Mouse (Mus musculus): ENCODE data around the gene Tnni2. TPM values are rescaled to one million over a fixed set of nuclear protein-coding genes. Genes with fewer than 3 reads are reported as not detected.
"Not testable (repeated sequence)": the region's sequence is repeated elsewhere in the genome, so short reads cannot be mapped to it uniquely, and the experiment has no call there.

The Tnni2 gene
- polyA plus RNA-seq (2015; fragmentation: Nextera tagmentation; extraction: Ambion mirVana) = 0.59 and 0.75 TPM in 2 replicates

- Histone ChIP-seq H3K27ac (no peak within 1 kb of the TSS), H3K4me3 (replicated peaks) (no peak within 1 kb of the TSS), H3K27me3 (no peaks in the 10 kb centered on the region), H3K4me2 (replicated peaks) (no peak within 1 kb of the TSS), H3K9me3 (no peaks in the 10 kb centered on the region), H3K4me1 (replicated peaks) (peaks cover 4% of the 10 kb centered on the region; the same call in 1 of the 2 replicates), H3K36me3 (no peaks in the 10 kb centered on the region), H3K9ac (replicated peaks) (0 out of 2 replicates have a peak within 1 kb of the TSS, but pooled peaks have one; percentile 11)
- WGBS = 82% methylated on average over 9 of the region's 9 CpGs
- ATAC-seq = no peak
Measured at GRCm38 (mm10) chr7:142441585-142441984, at the start of gene Tnni2. TSS of gene Tnni2 (plus strand) at chr7:142441808.

GRCm38 (mm10) chr7:142393191-142393590, 48.4 kb upstream of the Tnni2 start:
- ATAC-seq = no peak
- Histone ChIP-seq H3K4me3 (replicated peaks) (no peak overlapping the region), H3K4me1 (replicated peaks) (no peaks in the 10 kb centered on the region), H3K36me3 (no peaks in the 10 kb centered on the region), H3K9ac (replicated peaks) (no peak overlapping the region), H3K4me2 (replicated peaks) (no peak overlapping the region), H3K27ac (no peak overlapping the region), H3K9me3 (no peaks in the 10 kb centered on the region), H3K27me3 (0 out of 2 replicates have a peak, but pooled peaks cover 4% of the 10 kb centered on the region)
- WGBS = 19% methylated on average over 4 of the region's 4 CpGs

GRCm38 (mm10) chr7:142394261-142395190, 47.1 kb upstream of the Tnni2 start:
- no peak overlapping the region for H3K4me2 ChIP-seq (replicated peaks)

GRCm38 (mm10) chr7:142395472-142395871, 46.1 kb upstream of the Tnni2 start:
- H3K9me3 ChIP-seq = no peaks in the 10 kb centered on the region
- no peak for ATAC-seq
- peaks cover 4% of the 10 kb centered on the region for H3K4me1 ChIP-seq (replicated peaks)
- no peak overlapping the region for H3K4me3 ChIP-seq (replicated peaks)
- no peak overlapping the region for H3K4me2 ChIP-seq (replicated peaks)
- no peaks in the 10 kb centered on the region for H3K36me3 ChIP-seq
- H3K27ac ChIP-seq = no peak overlapping the region
- no peak overlapping the region for H3K9ac ChIP-seq (replicated peaks)
- 0 out of 2 replicates have a peak, but pooled peaks cover 4% of the 10 kb centered on the region for H3K27me3 ChIP-seq
- 94% methylated on average over 4 of the region's 4 CpGs for WGBS

More at GRCm38 (mm10) chr7:142394261-142395190, 47.1 kb upstream of the Tnni2 start:
- Histone ChIP-seq H3K9ac (replicated peaks) (no peak overlapping the region), H3K9me3 (no peaks in the 10 kb centered on the region), H3K27me3 (0 out of 2 replicates have a peak, but pooled peaks cover 4% of the 10 kb centered on the region), H3K4me3 (replicated peaks) (no peak overlapping the region), H3K27ac (no peak overlapping the region), H3K4me1 (replicated peaks) (no peaks in the 10 kb centered on the region), H3K36me3 (no peaks in the 10 kb centered on the region)
- no peak for ATAC-seq
- WGBS = 70% methylated on average over 6 of the region's 6 CpGs

- no peak for ATAC-seq
- no peak overlapping the region for H3K4me3 ChIP-seq (replicated peaks)
- no peaks in the 10 kb centered on the region for H3K9me3 ChIP-seq
- H3K4me2 ChIP-seq (replicated peaks) = no peak overlapping the region
- H3K27ac ChIP-seq = no peak overlapping the region
- peaks cover 12% of the 10 kb centered on the region for H3K4me1 ChIP-seq (replicated peaks)
- 91% methylated on average over 1 of the region's 1 CpGs for WGBS
- H3K9ac ChIP-seq (replicated peaks) = no peak overlapping the region
- 0 out of 2 replicates have a peak, but pooled peaks cover 4% of the 10 kb centered on the region for H3K27me3 ChIP-seq
- no peaks in the 10 kb centered on the region for H3K36me3 ChIP-seq
Measured at GRCm38 (mm10) chr7:142396611-142397010, 45.0 kb upstream of the Tnni2 start.

- H3K4me2 ChIP-seq (replicated peaks) = no peak overlapping the region
- ATAC-seq = no peak
- no peaks in the 10 kb centered on the region for H3K9me3 ChIP-seq
- H3K27me3 ChIP-seq = 0 out of 2 replicates have a peak, but pooled peaks cover 4% of the 10 kb centered on the region
- peaks cover 12% of the 10 kb centered on the region for H3K4me1 ChIP-seq (replicated peaks)
- WGBS = 77% methylated on average over 2 of the region's 2 CpGs
- H3K27ac ChIP-seq = no peak overlapping the region
- H3K4me3 ChIP-seq (replicated peaks) = no peak overlapping the region
- H3K36me3 ChIP-seq = no peaks in the 10 kb centered on the region
- H3K9ac ChIP-seq (replicated peaks) = no peak overlapping the region
Measured at GRCm38 (mm10) chr7:142398052-142398451, 43.6 kb upstream of the Tnni2 start.

GRCm38 (mm10) chr7:142399250-142399649, 42.4 kb upstream of the Tnni2 start:
- no peak overlapping the region for H3K9ac ChIP-seq (replicated peaks)
- no peak overlapping the region for H3K4me3 ChIP-seq (replicated peaks)
- WGBS = 97% methylated on average over 1 of the region's 1 CpGs
- H3K9me3 ChIP-seq = no peaks in the 10 kb centered on the region
- H3K4me2 ChIP-seq (replicated peaks) = no peak overlapping the region
- 0 out of 2 replicates have a peak, but pooled peaks cover 4% of the 10 kb centered on the region for H3K27me3 ChIP-seq
- ATAC-seq = no peak
- H3K4me1 ChIP-seq (replicated peaks) = peaks cover 12% of the 10 kb centered on the region
- H3K27ac ChIP-seq = no peak overlapping the region
- H3K36me3 ChIP-seq = no peaks in the 10 kb centered on the region

GRCm38 (mm10) chr7:142400112-142400749, 41.4 kb upstream of the Tnni2 start:
- Histone ChIP-seq H3K9me3 (no peaks in the 10 kb centered on the region), H3K4me1 (replicated peaks) (peaks cover 12% of the 10 kb centered on the region), H3K36me3 (no peaks in the 10 kb centered on the region), H3K27ac (no peak overlapping the region), H3K4me3 (replicated peaks) (no peak overlapping the region), H3K27me3 (0 out of 2 replicates have a peak, but pooled peaks cover 4% of the 10 kb centered on the region), H3K9ac (replicated peaks) (no peak overlapping the region), H3K4me2 (replicated peaks) (no peak overlapping the region)
- 60% methylated on average over 7 of the region's 7 CpGs for WGBS
- ATAC-seq = no peak

GRCm38 (mm10) chr7:142400750-142401142, 40.9 kb upstream of the Tnni2 start:
- Histone ChIP-seq H3K27ac (no peak overlapping the region), H3K9ac (replicated peaks) (no peak overlapping the region), H3K27me3 (0 out of 2 replicates have a peak, but pooled peaks cover 4% of the 10 kb centered on the region), H3K36me3 (no peaks in the 10 kb centered on the region), H3K4me1 (replicated peaks) (peaks cover 12% of the 10 kb centered on the region), H3K4me2 (replicated peaks) (no peak overlapping the region), H3K9me3 (no peaks in the 10 kb centered on the region), H3K4me3 (replicated peaks) (no peak overlapping the region)
- ATAC-seq = no peak
- WGBS = 29% methylated on average over 7 of the region's 7 CpGs

- Histone ChIP-seq H3K4me3 (replicated peaks) (no peak overlapping the region), H3K27ac (no peak overlapping the region), H3K9me3 (no peaks in the 10 kb centered on the region), H3K36me3 (no peaks in the 10 kb centered on the region), H3K4me2 (replicated peaks) (no peak overlapping the region), H3K4me1 (replicated peaks) (peaks cover 12% of the 10 kb centered on the region), H3K9ac (replicated peaks) (no peak overlapping the region), H3K27me3 (no peaks in the 10 kb centered on the region)
- 76% methylated on average over 4 of the region's 4 CpGs for WGBS
- no peak for ATAC-seq
Measured at GRCm38 (mm10) chr7:142403591-142403990, 38.0 kb upstream of the Tnni2 start.

GRCm38 (mm10) chr7:142405134-142405533, 36.5 kb upstream of the Tnni2 start:
- not testable (repeated sequence) for H3K36me3 ChIP-seq; H3K9ac ChIP-seq (replicated peaks); H3K27ac ChIP-seq; H3K4me3 ChIP-seq (replicated peaks); H3K9me3 ChIP-seq; H3K27me3 ChIP-seq; ATAC-seq; H3K4me2 ChIP-seq (replicated peaks)
- peaks cover 11% of the 10 kb centered on the region for H3K4me1 ChIP-seq (replicated peaks)
- WGBS = 85% methylated on average over 5 of the region's 5 CpGs

- Histone ChIP-seq H3K9me3 (no peaks in the 10 kb centered on the region), H3K4me3 (replicated peaks) (no peak overlapping the region), H3K4me2 (replicated peaks) (no peak overlapping the region), H3K36me3 (no peaks in the 10 kb centered on the region), H3K27ac (no peak overlapping the region), H3K9ac (replicated peaks) (no peak overlapping the region), H3K27me3 (no peaks in the 10 kb centered on the region), H3K4me1 (replicated peaks) (no peaks in the 10 kb centered on the region)
- WGBS = 62% methylated on average over 4 of the region's 4 CpGs
- ATAC-seq = no peak
Measured at GRCm38 (mm10) chr7:142407935-142408334, 33.7 kb upstream of the Tnni2 start.
